Mouse (Mus musculus): Measurements from ENCODE around the gene Zfp114.

- TF ChIP-seq CTCF (IDR thresholded peaks at IDR 0.05; ENCODE audit: insufficient read depth, low read length), result no peak
- TF ChIP-seq POLR2A (IDR thresholded peaks at IDR 0.05; ENCODE audit: borderline replicate concordance, extremely low read depth, low read depth, low read length), result no peak
These were observed 33.5 kb downstream of the Zfp114 start for GRCm38 (mm10) chr7:24208282-24208886.
